Mouse (Mus musculus) midbrain, embryonic 12.5 days (tissue): ENCODE results near the gene Cdiptos. TPM values are rescaled to one million over a fixed set of nuclear protein-coding genes. Genes with fewer than 3 reads are reported as not detected.
A peak's percentile ranks its signal among the peaks of the same experiment; 100 is the strongest.

Experiments used
- ATAC-seq: fragments of 200-750 bp; cut with Nextera tagmentation; 2 replicates; pipeline ENCODE4 v1.8.0; 2017; ENCODE audit warnings: low read depth, moderate TSS enrichment, moderate library complexity; ENCODE audit not compliant: low FRiP score
- H3K27ac ChIP-seq: fragments of 300-500 bp; sonication (generic); replicated peaks from 2 replicates; pipeline ENCODE4 v1.5.1; 2016; ENCODE audit warnings: mild to moderate bottlenecking
- H3K27me3 ChIP-seq: fragments of 300-500 bp; sonication (generic); 2 replicates; pipeline ENCODE4 v1.6.1; 2016; ENCODE audit warnings: mild to moderate bottlenecking
- H3K36me3 ChIP-seq: fragments of 300-500 bp; sonication (generic); 2 replicates; pipeline ENCODE4 v1.6.1; 2016
- H3K4me1 ChIP-seq: fragments of 300-500 bp; sonication (generic); 2 replicates; pipeline ENCODE4 v1.6.1; 2016
- H3K4me2 ChIP-seq: fragments of 300-500 bp; sonication (generic); replicated peaks from 2 replicates; pipeline ENCODE4 v1.6.1; 2016; ENCODE audit warnings: mild to moderate bottlenecking, moderate library complexity
- H3K4me3 ChIP-seq: fragments of 300-500 bp; sonication (generic); 2 replicates; pipeline ENCODE4 v1.5.1; 2016; ENCODE audit warnings: mild to moderate bottlenecking
- H3K9ac ChIP-seq: fragments of 300-500 bp; sonication (generic); replicated peaks from 2 replicates; pipeline ENCODE4 v1.6.1; 2016; ENCODE audit warnings: mild to moderate bottlenecking, moderate library complexity
- H3K9me3 ChIP-seq: fragments of 300-500 bp; sonication (generic); 2 replicates; pipeline ENCODE4 v1.6.1; 2016; ENCODE audit warnings: mild to moderate bottlenecking
- WGBS: fragments of 180-500 bp; shearing (Covaris S2); methylation state at CpG from one replicate; pipeline ENCODE4 v1.1.7; 2016; 5-methylcytosine and 5-hydroxymethylcytosine counted together
- polyA plus RNA-seq: library from polyadenylated mRNA; unstranded; fragments of >200 nt; fragmentation: Nextera tagmentation; extraction: Ambion mirVana; gene quantifications from 2 replicates; pipeline ENCODE4 v1.2.1, GENCODE M21; 2016

The Cdiptos gene
- polyA plus RNA-seq, 1 experiment from 2014 or later, result 1.0 TPM

- Histone ChIP-seq H3K27ac (no peak overlapping the region), H3K4me2 (no peak overlapping the region), H3K4me1 (no peaks in the 10 kb centered on the region), H3K27me3 (no peaks in the 10 kb centered on the region; the same call in 1 of the 2 replicates), H3K9ac (no peak overlapping the region), H3K4me3 (no peak overlapping the region), H3K9me3 (no peaks in the 10 kb centered on the region), H3K36me3 (peaks cover 1% of the 10 kb centered on the region; the same call in 1 of the 2 replicates)
- no peak for ATAC-seq
- WGBS, result 41% methylated on average over 9 of the region's 9 CpGs
Observed at GRCm38 (mm10) chr7:126986319-126986718, 10.4 kb upstream of the Cdiptos start.

- Histone ChIP-seq H3K9ac (no peak overlapping the region), H3K27me3 (no peaks in the 10 kb centered on the region), H3K4me1 (no peaks in the 10 kb centered on the region), H3K4me2 (no peak overlapping the region), H3K9me3 (no peaks in the 10 kb centered on the region), H3K27ac (no peak overlapping the region), H3K36me3 (peaks cover 13% of the 10 kb centered on the region), H3K4me3 (no peak overlapping the region)
- 68% methylated on average over 10 of the region's 10 CpGs for WGBS
- no peak for ATAC-seq
Observed at GRCm38 (mm10) chr7:126984667-126985444, 9.0 kb upstream of the Cdiptos start.

- H3K4me3 ChIP-seq, result no peak overlapping the region
- no peak for ATAC-seq
- H3K9ac ChIP-seq, result no peak overlapping the region
- no peak overlapping the region for H3K4me2 ChIP-seq
- peaks cover 31% of the 10 kb centered on the region for H3K36me3 ChIP-seq
- WGBS, result 87% methylated on average over 7 of the region's 7 CpGs
- H3K9me3 ChIP-seq, result no peaks in the 10 kb centered on the region
- H3K27me3 ChIP-seq, result no peaks in the 10 kb centered on the region
- H3K4me1 ChIP-seq, result no peaks in the 10 kb centered on the region
- no peak overlapping the region for H3K27ac ChIP-seq
Observed at GRCm38 (mm10) chr7:126983113-126983512, 7.2 kb upstream of the Cdiptos start.

DNA sequence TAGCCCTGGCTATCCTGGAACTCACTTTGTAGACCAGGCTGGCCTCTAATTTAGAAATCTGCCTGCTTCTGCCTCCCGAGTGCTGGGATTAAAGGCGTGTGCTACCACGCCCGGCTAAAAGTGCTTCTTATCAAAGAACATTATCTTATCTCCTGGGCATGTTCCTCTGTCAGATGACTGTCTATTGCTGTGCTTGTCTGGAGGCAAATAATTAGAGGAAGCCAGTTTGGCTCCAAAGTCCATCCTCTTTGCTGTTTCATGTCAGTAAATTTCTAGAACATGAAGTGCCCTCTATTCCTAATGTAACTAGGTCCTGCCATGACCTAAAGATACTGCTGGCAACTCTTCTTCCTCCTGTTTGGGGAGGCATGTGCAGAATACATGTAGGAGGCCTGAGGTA lies 6.2 kb upstream of the Cdiptos start:
- ATAC-seq, result no peak
- Histone ChIP-seq H3K4me1 (peaks cover 4% of the 10 kb centered on the region), H3K36me3 (peaks cover 33% of the 10 kb centered on the region), H3K9me3 (no peaks in the 10 kb centered on the region), H3K4me3 (no peak overlapping the region), H3K27me3 (no peaks in the 10 kb centered on the region), H3K27ac (no peak overlapping the region), H3K9ac (no peak overlapping the region), H3K4me2 (no peak overlapping the region)
- 93% methylated on average over 4 of the region's 4 CpGs for WGBS

DNA sequence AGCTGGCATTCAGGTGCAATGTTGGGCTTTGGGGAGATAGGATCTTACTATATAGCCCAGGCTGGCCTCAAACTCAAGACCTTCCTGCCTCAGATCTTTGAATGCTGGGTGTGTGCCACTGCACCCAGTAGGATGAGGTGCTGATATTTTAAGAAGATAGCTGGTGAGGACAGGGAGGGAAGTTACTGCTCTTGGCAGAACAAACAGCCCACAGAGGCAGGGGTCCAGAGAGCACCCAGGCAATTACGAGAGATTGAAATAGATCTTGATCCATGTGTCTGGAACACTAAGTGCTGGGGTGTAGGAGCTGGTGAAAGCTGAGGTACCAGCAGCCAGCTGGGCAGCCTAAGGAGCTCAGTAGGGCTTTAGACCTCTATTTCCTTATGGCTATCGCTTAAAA lies 5.7 kb upstream of the Cdiptos start:
- 92% methylated on average over 2 of the region's 2 CpGs for WGBS
- peaks cover 7% of the 10 kb centered on the region for H3K4me1 ChIP-seq
- H3K9me3 ChIP-seq, result no peaks in the 10 kb centered on the region
- H3K4me3 ChIP-seq, result no peak overlapping the region
- no peaks in the 10 kb centered on the region for H3K27me3 ChIP-seq
- H3K36me3 ChIP-seq, result peaks cover 33% of the 10 kb centered on the region
- no peak overlapping the region for H3K4me2 ChIP-seq
- H3K9ac ChIP-seq, result no peak overlapping the region
- no peak overlapping the region for H3K27ac ChIP-seq
- ATAC-seq, result no peak

GRCm38 (mm10) chr7:126978841-126979240 lies 2.9 kb upstream of the Cdiptos start:
- Histone ChIP-seq H3K4me2 (no peak overlapping the region), H3K27me3 (no peaks in the 10 kb centered on the region), H3K9ac (no peak overlapping the region), H3K36me3 (peaks cover 33% of the 10 kb centered on the region), H3K9me3 (no peaks in the 10 kb centered on the region), H3K4me3 (no peak overlapping the region), H3K27ac (no peak overlapping the region), H3K4me1 (peaks cover 7% of the 10 kb centered on the region)
- 95% methylated on average over 6 of the region's 6 CpGs for WGBS
- ATAC-seq, result no peak

- peaks cover 7% of the 10 kb centered on the region for H3K4me1 ChIP-seq
- no peaks in the 10 kb centered on the region for H3K9me3 ChIP-seq
- no peaks in the 10 kb centered on the region; the same call in 1 of the 2 replicates for H3K27me3 ChIP-seq
- ATAC-seq, result no peak
- peak overlapping the region; percentile 97 for H3K4me3 ChIP-seq
- H3K9ac ChIP-seq, result peak overlapping the region; percentile 97
- WGBS, result 29% methylated on average over 14 of the region's 14 CpGs
- peaks cover 36% of the 10 kb centered on the region for H3K36me3 ChIP-seq
- H3K27ac ChIP-seq, result peak overlapping the region; percentile 96; the same call in 1 of the 2 replicates
- peak overlapping the region; percentile 88 for H3K4me2 ChIP-seq
Observed at GRCm38 (mm10) chr7:126976878-126977459, 1.1 kb upstream of the Cdiptos start.

DNA sequence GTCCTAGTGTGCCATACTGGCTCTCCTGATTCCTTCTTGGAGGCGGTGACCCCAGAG lies 177 bp downstream of the Cdiptos start, which contains the start of gene Cdipt:
Cdipt (plus strand) TSS at position 22 of the 57 bp plus-strand sequence.
- no peak for ATAC-seq
- peak within 1 kb of the TSS; percentile 88 for H3K4me2 ChIP-seq
- peak within 1 kb of the TSS; percentile 97 for H3K9ac ChIP-seq

DNA sequence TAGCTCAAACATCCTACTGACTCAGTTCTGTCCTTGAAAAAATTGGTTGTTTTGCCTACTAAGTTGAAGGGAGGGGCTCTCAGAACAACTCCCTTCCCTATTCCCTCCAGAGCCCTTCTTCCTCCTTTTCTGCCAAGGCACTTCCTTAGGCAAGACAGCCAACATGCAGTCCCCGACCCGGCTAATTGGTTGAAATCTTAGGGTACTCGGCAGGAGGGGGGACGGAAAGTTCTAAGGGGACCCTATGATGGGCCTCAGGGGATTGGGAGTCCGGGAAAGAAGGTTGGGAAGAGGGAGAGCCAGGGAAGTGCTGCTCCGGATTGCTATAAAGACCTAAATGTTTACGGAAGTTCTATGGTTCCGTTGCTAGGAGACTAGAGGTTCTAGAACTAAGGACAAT lies 405 bp downstream of the Cdiptos start:
- 0 out of 2 replicates have a peak overlapping the region, but pooled peaks have one; percentile 96 for H3K27ac ChIP-seq
- no peaks in the 10 kb centered on the region for H3K9me3 ChIP-seq
- H3K27me3 ChIP-seq, result no peaks in the 10 kb centered on the region; the same call in 1 of the 2 replicates
- H3K9ac ChIP-seq, result no peak overlapping the region
- 18% methylated on average over 8 of the region's 8 CpGs for WGBS
- H3K4me2 ChIP-seq, result peak overlapping the region; percentile 88
- peaks cover 36% of the 10 kb centered on the region for H3K36me3 ChIP-seq
- peaks cover 7% of the 10 kb centered on the region for H3K4me1 ChIP-seq
- peak; percentile 57 for ATAC-seq
- peak overlapping the region; percentile 97 for H3K4me3 ChIP-seq

More for the DNA sequence above, 177 bp downstream of the Cdiptos start, which contains the start of gene Cdipt:
- Histone ChIP-seq H3K4me1 (peaks cover 7% of the 10 kb centered on the region), H3K36me3 (peaks cover 37% of the 10 kb centered on the region), H3K27ac (peak within 1 kb of the TSS; percentile 96), H3K4me3 (peak within 1 kb of the TSS; percentile 97), H3K27me3 (no peaks in the 10 kb centered on the region; the same call in 1 of the 2 replicates), H3K9me3 (no peaks in the 10 kb centered on the region)
- WGBS, result 0% methylated on average over 1 of the region's 1 CpGs

DNA sequence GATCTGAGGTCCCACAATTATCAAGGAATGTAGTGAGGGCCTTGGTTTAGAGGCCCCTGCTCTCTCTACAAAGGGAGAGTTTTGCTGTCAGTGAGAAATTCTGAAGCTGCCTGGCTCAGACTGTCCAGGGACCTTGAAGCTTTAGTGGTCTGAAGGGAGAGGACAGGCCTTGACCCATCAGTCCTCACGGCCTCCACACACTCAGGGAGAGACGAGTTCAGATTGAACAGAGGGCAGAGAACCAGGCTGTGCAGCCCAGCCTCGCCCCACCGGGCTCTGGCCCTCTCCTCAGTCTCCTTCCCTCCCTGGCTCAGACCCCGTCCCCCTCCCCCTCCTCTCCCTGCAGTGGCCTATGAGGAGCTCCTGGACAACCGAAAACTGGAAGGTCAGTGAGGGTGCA lies 8.5 kb downstream of the Cdiptos start:
- H3K27me3 ChIP-seq, result peaks cover 20% of the 10 kb centered on the region
- H3K9me3 ChIP-seq, result no peaks in the 10 kb centered on the region
- no peak overlapping the region for H3K4me2 ChIP-seq
- H3K27ac ChIP-seq, result no peak overlapping the region
- 70% methylated on average over 6 of the region's 6 CpGs for WGBS
- no peak overlapping the region for H3K9ac ChIP-seq
- no peaks in the 10 kb centered on the region for H3K4me1 ChIP-seq
- peaks cover 21% of the 10 kb centered on the region; the same call in 1 of the 2 replicates for H3K36me3 ChIP-seq
- no peak overlapping the region for H3K4me3 ChIP-seq
- ATAC-seq, result no peak

DNA sequence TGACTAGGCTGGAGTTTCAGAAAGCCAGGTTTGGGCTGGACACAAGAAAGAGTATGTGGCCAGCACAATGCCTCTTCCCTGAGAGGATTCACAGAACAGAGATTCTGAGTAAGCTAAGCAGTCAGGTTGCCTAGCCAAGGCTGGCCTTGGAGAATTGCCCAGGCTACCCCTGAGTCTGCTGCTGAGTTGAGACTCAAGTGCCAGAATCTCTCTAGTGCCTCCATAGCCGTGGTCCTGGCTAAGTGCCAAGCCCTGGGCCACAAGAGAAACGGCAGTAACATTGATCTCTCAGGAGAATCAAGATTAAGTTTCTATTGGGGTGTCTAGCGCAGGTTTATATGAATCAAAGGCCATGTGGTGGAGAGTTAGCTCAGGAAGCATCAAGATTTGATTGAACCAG lies 10.3 kb downstream of the Cdiptos start:
- WGBS, result 73% methylated on average over 3 of the region's 3 CpGs

DNA sequence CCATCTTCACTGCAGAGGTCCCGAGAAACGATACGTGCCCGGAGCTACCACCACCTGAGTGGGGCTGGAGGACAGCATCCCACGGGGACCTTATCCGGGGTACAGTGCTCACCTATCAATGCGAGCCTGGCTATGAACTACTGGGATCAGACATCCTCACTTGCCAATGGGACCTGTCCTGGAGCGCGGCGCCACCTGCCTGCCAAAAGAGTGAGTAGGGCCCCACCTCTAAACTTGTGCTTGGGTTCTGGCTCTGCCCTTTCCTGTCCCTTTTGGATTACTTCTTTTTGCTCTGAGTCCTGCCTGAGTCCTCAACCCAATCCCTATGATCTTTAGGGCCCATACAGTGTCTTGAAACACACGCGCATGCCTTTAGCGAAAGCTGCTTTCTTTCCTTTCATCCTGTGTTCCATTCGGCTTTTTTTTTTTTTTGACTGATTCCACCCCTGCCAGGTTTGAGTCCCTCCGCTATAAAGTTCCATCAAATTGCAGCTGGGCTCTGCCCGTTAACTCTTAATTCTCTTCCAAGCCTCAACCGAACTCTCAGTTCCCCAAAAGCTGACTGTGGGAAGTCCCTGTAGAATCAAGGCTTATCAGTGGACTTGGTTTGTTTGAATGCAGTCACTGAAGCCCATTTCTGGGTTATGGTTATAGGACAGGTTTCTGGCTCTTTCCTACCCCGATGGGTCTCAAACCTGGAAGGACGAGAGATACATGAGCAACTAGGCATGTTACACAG lies 12.2 kb downstream of the Cdiptos start:
- H3K4me2 ChIP-seq, result peak overlapping the region; percentile 0; the same call in 1 of the 2 replicates

More for the DNA sequence above, 10.3 kb downstream of the Cdiptos start:
- Histone ChIP-seq H3K4me1 (no peaks in the 10 kb centered on the region), H3K9me3 (no peaks in the 10 kb centered on the region), H3K4me2 (no peak overlapping the region), H3K4me3 (no peak overlapping the region), H3K27me3 (peaks cover 34% of the 10 kb centered on the region), H3K9ac (no peak overlapping the region), H3K36me3 (peaks cover 25% of the 10 kb centered on the region), H3K27ac (no peak overlapping the region)
- no peak for ATAC-seq

More for the DNA sequence above, 12.2 kb downstream of the Cdiptos start:
- H3K9ac ChIP-seq, result no peak overlapping the region
- peaks cover 30% of the 10 kb centered on the region for H3K36me3 ChIP-seq
- no peak overlapping the region for H3K27ac ChIP-seq
- H3K4me3 ChIP-seq, result no peak overlapping the region
- ATAC-seq, result no peak
- 30% methylated on average over 19 of the region's 19 CpGs for WGBS
- H3K9me3 ChIP-seq, result no peaks in the 10 kb centered on the region
- peaks cover 34% of the 10 kb centered on the region for H3K27me3 ChIP-seq
- no peaks in the 10 kb centered on the region for H3K4me1 ChIP-seq
